Mouse (Mus musculus) heart, embryonic 11.5 days (tissue): ENCODE measurements around the gene Golm1. TPM values are rescaled to one million over a fixed set of nuclear protein-coding genes. Genes with fewer than 3 reads are reported as not detected.
A peak's percentile ranks its signal among the peaks of the same experiment; 100 is the strongest.

Source experiments
- ATAC-seq: fragments of 200-750 bp; cut with Nextera tagmentation; replicated peaks from 2 replicates; pipeline ENCODE4 v1.8.0; 2017; ENCODE audit warnings: moderate library complexity; ENCODE audit not compliant: insufficient number of reproducible peaks, low FRiP score, low TSS enrichment
- H3K27ac ChIP-seq: fragments of 300-500 bp; sonication (generic); 2 replicates; pipeline ENCODE4 v1.5.1; 2014; ENCODE audit warnings: mild to moderate bottlenecking, low read depth, low read length
- H3K27me3 ChIP-seq: fragments of 300-500 bp; sonication (generic); 2 replicates; pipeline ENCODE4 v1.6.1; 2014; ENCODE audit warnings: mild to moderate bottlenecking, low read length, mixed read lengths; ENCODE audit not compliant: control insufficient read depth, insufficient read depth
- H3K36me3 ChIP-seq: fragments of 300-500 bp; sonication (generic); 2 replicates; pipeline ENCODE4 v1.6.1; 2014; ENCODE audit warnings: mild to moderate bottlenecking, low read length, moderate library complexity, mixed read lengths; ENCODE audit not compliant: control insufficient read depth, insufficient read depth
- H3K4me1 ChIP-seq: fragments of 300-500 bp; sonication (generic); 2 replicates; pipeline ENCODE4 v1.6.1; 2014; ENCODE audit warnings: low read length; ENCODE audit not compliant: control insufficient read depth, insufficient read depth
- H3K4me2 ChIP-seq: fragments of 300-500 bp; sonication (generic); 2 replicates; pipeline ENCODE4 v1.6.1; 2014; ENCODE audit warnings: mild to moderate bottlenecking, moderate library complexity
- H3K4me3 ChIP-seq: fragments of 300-500 bp; sonication (generic); 2 replicates; pipeline ENCODE4 v1.5.1; 2014; ENCODE audit warnings: low read depth, low read length
- H3K9ac ChIP-seq: fragments of 300-500 bp; sonication (generic); 2 replicates; pipeline ENCODE4 v1.6.1; 2014; ENCODE audit warnings: mild to moderate bottlenecking, low read depth, low read length, moderate library complexity
- H3K9me3 ChIP-seq: fragments of 300-500 bp; sonication (generic); replicated peaks from 2 replicates; pipeline ENCODE4 v1.6.1; 2016; ENCODE audit warnings: low read length; ENCODE audit not compliant: control insufficient read depth
- WGBS: fragments of 180-500 bp; shearing (Covaris S2); extraction: QIAGEN DNeasy Blood & Tissue Kit; methylation state at CpG from one replicate; pipeline ENCODE4 v1.1.7; 2014; ENCODE audit not compliant: insufficient replicate concordance; 5-methylcytosine and 5-hydroxymethylcytosine counted together
- polyA plus RNA-seq: library from polyadenylated mRNA; unstranded; fragments of >200 nt; fragmentation: Nextera tagmentation; extraction: Ambion mirVana; gene quantifications from 2 replicates; pipeline ENCODE4 v1.2.1, GENCODE M21; 2014

Gene Golm1
- polyA plus RNA-seq, 1 experiment from 2014 or later = 64.8 TPM

GRCm38 (mm10) chr13:59649781-59650180, 25.8 kb downstream of the Golm1 start:
- no peaks in the 10 kb centered on the region for H3K9me3 ChIP-seq
- H3K27me3 ChIP-seq = no peaks in the 10 kb centered on the region
- H3K9ac ChIP-seq = no peak overlapping the region
- no peak overlapping the region for H3K27ac ChIP-seq
- no peak for ATAC-seq
- H3K4me2 ChIP-seq = no peak overlapping the region
- peaks cover 48% of the 10 kb centered on the region for H3K4me1 ChIP-seq
- 80% methylated on average over 5 of the region's 5 CpGs for WGBS
- peaks cover 4% of the 10 kb centered on the region; the same call in 1 of the 2 replicates for H3K36me3 ChIP-seq
- H3K4me3 ChIP-seq = no peak overlapping the region

- Histone ChIP-seq H3K27me3 (no peaks in the 10 kb centered on the region), H3K9me3 (no peaks in the 10 kb centered on the region), H3K36me3 (peaks cover 4% of the 10 kb centered on the region; the same call in 1 of the 2 replicates), H3K4me3 (no peak overlapping the region), H3K4me2 (no peak overlapping the region), H3K4me1 (peaks cover 44% of the 10 kb centered on the region), H3K27ac (no peak overlapping the region), H3K9ac (no peak overlapping the region)
- WGBS = 81% methylated on average over 6 of the region's 6 CpGs
- ATAC-seq = no peak
Observed at GRCm38 (mm10) chr13:59648598-59648997, 27.0 kb downstream of the Golm1 start.

DNA sequence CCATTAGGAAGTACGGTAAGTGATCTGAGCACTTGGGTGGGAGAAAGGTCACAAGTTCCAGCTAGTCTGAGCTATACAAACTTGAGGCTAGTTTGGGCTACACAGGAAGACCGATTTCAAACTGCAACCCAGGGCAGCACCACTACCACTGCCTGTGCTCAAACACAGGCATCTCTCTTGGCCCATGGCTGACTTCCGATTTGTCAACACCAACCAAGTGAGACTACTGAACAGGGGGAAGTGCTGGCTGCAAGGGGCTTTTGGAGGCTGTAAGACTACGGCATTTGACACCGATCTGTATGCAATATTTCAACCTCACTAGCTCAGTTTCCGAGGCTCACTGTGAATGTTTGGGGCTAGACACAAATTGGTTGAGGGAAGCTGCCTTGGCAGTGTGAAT, 28.1 kb downstream of the Golm1 start:
- peaks cover 4% of the 10 kb centered on the region; the same call in 1 of the 2 replicates for H3K36me3 ChIP-seq
- H3K27ac ChIP-seq = 0 out of 2 replicates have a peak overlapping the region, but pooled peaks have one; percentile 35
- WGBS = 78% methylated on average over 6 of the region's 6 CpGs
- H3K4me3 ChIP-seq = no peak overlapping the region
- no peak overlapping the region for H3K9ac ChIP-seq
- H3K9me3 ChIP-seq = no peaks in the 10 kb centered on the region
- no peak overlapping the region for H3K4me2 ChIP-seq
- peaks cover 34% of the 10 kb centered on the region for H3K4me1 ChIP-seq
- ATAC-seq = no peak
- no peaks in the 10 kb centered on the region for H3K27me3 ChIP-seq

GRCm38 (mm10) chr13:59646674-59647244, 28.9 kb downstream of the Golm1 start:
- Histone ChIP-seq H3K4me3 (no peak overlapping the region), H3K4me1 (peaks cover 29% of the 10 kb centered on the region), H3K9me3 (no peaks in the 10 kb centered on the region), H3K27ac (peak overlapping the region; percentile 35; the same call in 1 of the 2 replicates), H3K27me3 (no peaks in the 10 kb centered on the region), H3K36me3 (peaks cover 4% of the 10 kb centered on the region; the same call in 1 of the 2 replicates), H3K9ac (0 out of 2 replicates have a peak overlapping the region, but pooled peaks have one; percentile 28), H3K4me2 (no peak overlapping the region)
- 56% methylated on average over 11 of the region's 11 CpGs for WGBS
- no peak for ATAC-seq

DNA sequence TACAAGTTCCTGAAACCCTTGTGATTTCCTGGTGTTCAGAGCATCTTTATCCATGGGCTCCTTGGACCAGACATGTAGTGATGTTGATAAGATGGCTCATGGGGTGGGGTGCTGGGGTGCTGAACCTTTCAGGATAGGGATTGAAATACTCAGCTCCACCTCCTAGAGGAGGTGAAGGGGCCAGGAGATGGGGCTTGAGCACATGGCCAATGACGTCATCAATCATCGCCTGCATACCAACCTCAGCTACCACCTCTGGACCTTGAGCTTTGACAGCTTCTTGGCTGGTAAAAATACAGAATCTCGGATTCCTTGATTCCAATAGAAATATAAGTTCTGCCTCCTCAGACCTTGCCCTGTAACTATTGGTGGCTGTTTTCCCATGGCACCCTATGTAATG, 30.1 kb downstream of the Golm1 start:
- 73% methylated on average over 3 of the region's 3 CpGs for WGBS
- H3K36me3 ChIP-seq = peaks cover 4% of the 10 kb centered on the region; the same call in 1 of the 2 replicates
- no peak for ATAC-seq

GRCm38 (mm10) chr13:59642818-59643217, 32.8 kb downstream of the Golm1 start:
- no peak overlapping the region for H3K4me3 ChIP-seq
- H3K4me1 ChIP-seq = peaks cover 48% of the 10 kb centered on the region
- H3K4me2 ChIP-seq = no peak overlapping the region
- H3K9ac ChIP-seq = no peak overlapping the region
- 0 out of 2 replicates have a peak, but pooled peaks cover 3% of the 10 kb centered on the region for H3K36me3 ChIP-seq
- H3K27ac ChIP-seq = peak overlapping the region; percentile 47; the same call in 1 of the 2 replicates
- H3K9me3 ChIP-seq = no peaks in the 10 kb centered on the region
- 40% methylated on average over 2 of the region's 2 CpGs for WGBS
- H3K27me3 ChIP-seq = no peaks in the 10 kb centered on the region
- peak; percentile 59; the same call in 1 of the 2 replicates for ATAC-seq

More for the DNA sequence above, 30.1 kb downstream of the Golm1 start:
- H3K4me2 ChIP-seq = no peak overlapping the region
- H3K27ac ChIP-seq = no peak overlapping the region
- H3K9me3 ChIP-seq = no peaks in the 10 kb centered on the region
- no peak overlapping the region for H3K4me3 ChIP-seq
- no peak overlapping the region for H3K9ac ChIP-seq
- H3K4me1 ChIP-seq = peaks cover 38% of the 10 kb centered on the region
- H3K27me3 ChIP-seq = no peaks in the 10 kb centered on the region

- ATAC-seq = no peak
- Histone ChIP-seq H3K4me1 (peaks cover 22% of the 10 kb centered on the region), H3K27ac (no peak overlapping the region), H3K9ac (no peak overlapping the region), H3K27me3 (no peaks in the 10 kb centered on the region), H3K4me2 (no peak overlapping the region), H3K4me3 (no peak overlapping the region), H3K9me3 (no peaks in the 10 kb centered on the region), H3K36me3 (peaks cover 11% of the 10 kb centered on the region; the same call in 1 of the 2 replicates)
- 80% methylated on average over 6 of the region's 6 CpGs for WGBS
Observed at GRCm38 (mm10) chr13:59640178-59640440, 35.5 kb downstream of the Golm1 start.

DNA sequence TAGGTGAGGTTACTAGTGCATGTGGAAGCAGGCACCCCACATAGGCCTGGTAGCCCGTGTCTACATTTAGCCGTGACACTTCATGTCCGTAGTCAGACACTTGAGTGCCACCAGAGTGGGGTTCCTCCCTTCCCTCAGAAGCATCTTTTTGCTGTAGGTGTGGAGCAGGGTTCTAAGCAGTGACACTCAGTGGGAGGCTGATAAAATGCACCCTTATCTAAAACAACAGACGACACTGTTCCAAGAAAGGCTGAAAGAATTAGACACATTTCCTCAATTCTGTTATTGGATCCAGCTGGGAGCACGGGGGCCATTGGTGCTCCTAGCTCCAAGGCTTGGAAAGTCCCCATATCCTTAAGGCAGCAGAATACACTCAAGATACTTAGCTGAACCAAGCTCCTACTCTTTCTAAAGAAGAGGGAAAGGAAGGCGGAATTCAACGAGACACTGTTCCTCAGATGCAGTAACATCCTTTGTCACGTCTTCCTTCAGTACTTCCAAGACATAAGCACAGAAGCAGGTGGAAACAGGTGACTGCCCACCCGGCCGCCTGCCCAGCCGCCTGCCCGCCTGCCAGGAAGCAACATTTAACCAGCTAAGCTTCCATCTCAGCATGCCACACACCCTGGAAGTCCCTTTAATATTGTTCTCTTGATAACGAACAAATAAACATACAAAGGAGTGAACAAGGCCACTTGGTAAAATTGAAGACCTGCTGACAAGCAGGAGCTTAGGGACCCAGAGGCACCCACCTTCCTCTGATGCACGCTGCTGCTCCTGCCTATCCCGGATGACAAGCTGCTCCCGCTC, 36.0 kb downstream of the Golm1 start:
- no peak for ATAC-seq
- no peaks in the 10 kb centered on the region for H3K27me3 ChIP-seq
- H3K36me3 ChIP-seq = peaks cover 11% of the 10 kb centered on the region; the same call in 1 of the 2 replicates
- H3K4me1 ChIP-seq = peaks cover 22% of the 10 kb centered on the region
- 74% methylated on average over 16 of the region's 16 CpGs for WGBS
- H3K9me3 ChIP-seq = no peaks in the 10 kb centered on the region
- H3K9ac ChIP-seq = no peak overlapping the region
- H3K27ac ChIP-seq = no peak overlapping the region
- no peak overlapping the region for H3K4me2 ChIP-seq
- no peak overlapping the region for H3K4me3 ChIP-seq
